Mouse (Mus musculus) limb, embryonic 11.5 days (tissue): ENCODE measurements around the gene Ablim1. TPM values are rescaled to one million over a fixed set of nuclear protein-coding genes. Genes with fewer than 3 reads are reported as not detected.
A peak's percentile ranks its signal among the peaks of the same experiment; 100 is the strongest.

ENCODE experiments used
- ATAC-seq: fragments of 200-750 bp; cut with Nextera tagmentation; 2 replicates; pipeline ENCODE4 v1.8.0; 2017; ENCODE audit warnings: low read depth; ENCODE audit not compliant: insufficient number of reproducible peaks, low FRiP score, low TSS enrichment
- DNase-seq: peaks from one replicate; pipeline ENCODE4 v3.0.0-alpha.2; 2015; ENCODE audit warnings: low spot score
- H3K27ac ChIP-seq: fragments of 300-500 bp; sonication (generic); replicated peaks from 2 replicates; pipeline ENCODE4 v1.5.1; 2014; ENCODE audit warnings: low read depth, mild to moderate bottlenecking, low read length
- H3K27me3 ChIP-seq: fragments of 300-500 bp; sonication (generic); 2 replicates; pipeline ENCODE4 v1.6.1; 2014; ENCODE audit warnings: mild to moderate bottlenecking, low read length, mixed read lengths; ENCODE audit not compliant: control insufficient read depth, insufficient read depth
- H3K36me3 ChIP-seq: fragments of 300-500 bp; sonication (generic); 2 replicates; pipeline ENCODE4 v1.6.1; 2014; ENCODE audit warnings: mild to moderate bottlenecking, low read length, moderate library complexity, mixed read lengths; ENCODE audit not compliant: control insufficient read depth, insufficient read depth
- H3K4me1 ChIP-seq: fragments of 300-500 bp; sonication (generic); 2 replicates; pipeline ENCODE4 v1.6.1; 2014; ENCODE audit warnings: low read length, mixed read lengths; ENCODE audit not compliant: control insufficient read depth, insufficient read depth
- H3K4me2 ChIP-seq: fragments of 300-500 bp; sonication (generic); 2 replicates; pipeline ENCODE4 v1.6.1; 2014; ENCODE audit warnings: low read depth, mild to moderate bottlenecking, moderate library complexity; ENCODE audit not compliant: severe bottlenecking
- H3K4me3 ChIP-seq: fragments of 300-500 bp; sonication (generic); 2 replicates; pipeline ENCODE4 v1.5.1; 2014; ENCODE audit warnings: low read depth, low read length
- H3K9ac ChIP-seq: fragments of 300-500 bp; sonication (generic); 2 replicates; pipeline ENCODE4 v1.6.1; 2014; ENCODE audit warnings: mild to moderate bottlenecking, low read length
- H3K9me3 ChIP-seq: fragments of 300-500 bp; sonication (generic); 2 replicates; pipeline ENCODE4 v1.6.1; 2016; ENCODE audit warnings: low read length; ENCODE audit not compliant: control insufficient read depth
- WGBS: fragments of 180-500 bp; shearing (Covaris S2); extraction: QIAGEN DNeasy Blood & Tissue Kit; methylation state at CpG from one replicate; pipeline ENCODE4 v1.1.7; 2014; 5-methylcytosine and 5-hydroxymethylcytosine counted together
- polyA plus RNA-seq: library from polyadenylated mRNA; unstranded; fragments of >200 nt; fragmentation: Nextera tagmentation; extraction: Ambion mirVana; gene quantifications from 2 replicates; pipeline ENCODE4 v1.2.1, GENCODE M21; 2014

The Ablim1 gene
- polyA plus RNA-seq, 1 experiment from 2014 or later = 16.8 TPM

DNA sequence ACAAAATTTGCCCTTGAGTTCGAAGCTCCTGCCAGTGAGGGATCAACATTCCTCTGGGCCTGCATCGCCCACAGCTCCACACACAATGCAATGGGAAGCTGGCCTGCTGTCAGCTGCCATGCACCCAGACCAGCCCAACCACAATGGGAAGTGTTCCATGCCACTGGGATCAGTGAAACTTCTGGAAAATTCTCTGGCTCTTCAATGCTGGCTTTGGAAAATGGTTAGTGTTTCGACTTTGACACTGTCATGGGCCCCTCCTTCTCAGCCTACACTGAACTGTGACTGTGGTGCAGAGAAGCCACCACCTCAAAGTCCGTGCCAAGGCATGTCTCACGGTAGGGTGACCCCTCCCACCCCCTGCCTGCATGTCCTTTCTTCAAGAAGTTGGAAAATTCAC is 125.3 kb downstream of the Ablim1 start:
- Histone ChIP-seq H3K4me3 (no peak overlapping the region), H3K36me3 (no peaks in the 10 kb centered on the region), H3K9ac (no peak overlapping the region), H3K9me3 (no peaks in the 10 kb centered on the region), H3K4me1 (no peaks in the 10 kb centered on the region), H3K27me3 (no peaks in the 10 kb centered on the region), H3K4me2 (no peak overlapping the region), H3K27ac (no peak overlapping the region)
- WGBS = 77% methylated on average over 5 of the region's 5 CpGs
- ATAC-seq = no peak
- DNase-seq = no peak

DNA sequence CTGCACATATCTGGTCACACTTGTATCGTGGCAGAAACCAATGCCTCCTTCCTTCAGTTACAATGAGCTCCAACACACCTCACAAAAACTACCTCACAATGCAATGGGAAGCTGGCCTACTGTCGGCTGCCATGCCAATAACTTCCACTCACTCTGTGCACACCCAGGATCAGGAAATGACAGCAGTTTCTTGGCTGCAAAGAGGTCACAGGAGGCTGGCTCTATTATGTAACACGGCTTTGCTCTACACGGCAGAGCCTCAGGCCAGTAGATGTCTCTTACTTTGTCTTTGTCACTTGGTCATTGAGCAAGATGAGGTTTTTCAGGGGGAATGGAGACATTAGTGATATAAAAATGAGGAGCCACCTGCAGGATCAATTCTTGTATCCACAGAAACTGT is 126.2 kb downstream of the Ablim1 start:
- ATAC-seq (no peak), DNase-seq (no peak)
- Histone ChIP-seq H3K27ac (no peak overlapping the region), H3K27me3 (no peaks in the 10 kb centered on the region), H3K36me3 (no peaks in the 10 kb centered on the region), H3K9ac (no peak overlapping the region), H3K4me3 (no peak overlapping the region), H3K4me2 (no peak overlapping the region), H3K4me1 (no peaks in the 10 kb centered on the region), H3K9me3 (no peaks in the 10 kb centered on the region)
- 91% methylated on average over 4 of the region's 4 CpGs for WGBS

DNA sequence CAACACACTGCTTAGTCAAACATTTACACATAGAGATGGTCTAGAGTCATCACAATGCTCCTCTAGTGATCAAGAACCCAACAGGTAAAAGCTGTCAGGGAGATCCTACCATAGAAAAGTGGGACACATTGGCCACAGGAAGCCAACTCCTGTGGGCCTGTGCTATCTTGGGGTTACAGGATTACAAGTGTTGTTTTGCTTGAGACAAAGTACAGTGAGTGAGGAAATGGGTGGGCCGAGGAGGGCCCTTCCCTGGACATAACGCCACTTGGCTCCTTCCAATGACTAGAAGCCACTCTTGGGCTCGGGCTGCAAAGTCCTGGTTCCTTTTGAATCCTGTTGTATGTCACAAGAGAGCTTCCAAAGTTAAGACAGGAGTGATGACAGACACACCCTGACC is 129.7 kb downstream of the Ablim1 start:
- no peak for DNase-seq
- Histone ChIP-seq H3K36me3 (no peaks in the 10 kb centered on the region), H3K4me3 (no peak overlapping the region), H3K27ac (no peak overlapping the region), H3K27me3 (no peaks in the 10 kb centered on the region), H3K9ac (no peak overlapping the region), H3K9me3 (no peaks in the 10 kb centered on the region), H3K4me1 (peaks cover 9% of the 10 kb centered on the region), H3K4me2 (no peak overlapping the region)
- 85% methylated on average over 3 of the region's 3 CpGs for WGBS
- ATAC-seq = no peak

DNA sequence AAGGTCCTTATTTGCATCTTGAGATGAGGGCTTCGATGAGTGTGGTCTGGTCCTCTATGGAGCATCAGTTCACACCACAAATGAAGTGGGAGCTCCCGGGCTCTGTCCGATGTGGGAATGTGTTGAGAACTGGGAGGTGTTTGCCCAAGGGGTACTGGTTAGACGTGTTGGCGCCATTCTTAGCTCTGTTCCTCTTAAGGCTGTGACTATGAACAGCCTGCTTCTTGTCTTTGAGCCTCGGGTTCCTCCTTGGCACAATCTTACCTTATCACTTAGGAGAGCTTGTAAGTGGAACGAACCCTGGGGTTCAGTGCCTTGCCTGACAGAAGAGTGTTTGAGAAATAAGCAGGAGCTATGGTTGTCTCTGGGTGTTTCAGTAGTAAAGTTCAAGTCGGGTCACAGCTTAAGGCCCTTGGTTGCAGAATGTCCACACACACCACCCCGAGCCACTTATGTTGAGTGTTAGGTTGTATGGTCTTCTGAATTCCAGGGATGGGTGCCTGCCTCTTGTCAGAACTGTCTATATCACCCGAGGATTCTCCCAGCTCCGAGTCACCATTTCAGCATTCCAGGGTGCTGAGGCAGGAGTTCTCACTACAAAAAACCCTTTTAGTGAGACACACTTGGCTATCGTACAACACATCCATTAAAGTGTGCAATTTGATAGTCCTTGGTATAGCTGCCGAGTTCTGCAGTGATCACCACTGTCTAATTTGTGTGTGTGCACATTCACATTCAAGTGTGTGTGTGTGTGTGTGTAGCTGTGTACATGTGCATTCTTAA is 131.6 kb downstream of the Ablim1 start:
- H3K4me1 ChIP-seq = peaks cover 19% of the 10 kb centered on the region

DNA sequence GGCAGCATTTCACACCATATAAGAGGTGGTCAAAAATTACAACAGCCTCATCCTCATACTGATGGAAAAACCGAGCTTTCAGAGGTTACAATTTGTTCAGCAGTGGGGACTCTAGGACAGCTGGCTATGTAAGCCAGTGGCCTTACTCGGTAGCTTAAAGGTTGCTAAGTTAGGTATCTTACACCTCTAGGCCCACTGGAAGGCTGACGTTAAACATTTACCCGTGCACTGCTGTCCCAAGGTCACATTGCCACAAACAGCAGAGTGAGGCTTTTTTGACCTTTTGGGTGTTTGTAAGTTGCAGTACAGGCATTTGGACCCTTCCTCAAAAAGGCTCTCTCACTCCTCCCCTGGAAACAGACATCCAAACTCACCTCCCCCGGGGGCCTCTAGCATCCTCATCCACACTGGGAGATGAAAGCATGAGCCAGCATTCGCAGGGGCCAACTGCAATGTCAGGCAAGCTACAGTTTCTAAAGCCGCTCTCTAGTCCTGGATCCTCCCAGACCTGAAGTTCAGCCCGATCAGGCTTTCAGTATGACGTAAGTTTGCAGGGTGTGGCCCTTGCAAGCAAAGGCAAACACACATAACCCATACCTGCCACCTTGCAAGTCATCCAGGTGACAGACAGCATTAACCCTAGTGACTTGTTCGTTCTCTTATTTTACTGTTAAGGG is 132.7 kb downstream of the Ablim1 start:
- H3K27me3 ChIP-seq = no peaks in the 10 kb centered on the region
- ATAC-seq = no peak
- no peak for DNase-seq
- H3K36me3 ChIP-seq = no peaks in the 10 kb centered on the region
- H3K27ac ChIP-seq = no peak overlapping the region
- no peak overlapping the region for H3K4me3 ChIP-seq
- H3K9me3 ChIP-seq = no peaks in the 10 kb centered on the region
- peaks cover 19% of the 10 kb centered on the region for H3K4me1 ChIP-seq
- H3K4me2 ChIP-seq = no peak overlapping the region
- 87% methylated on average over 10 of the region's 10 CpGs for WGBS
- H3K9ac ChIP-seq = no peak overlapping the region

More for the DNA sequence above, 131.6 kb downstream of the Ablim1 start:
- no peak overlapping the region for H3K27ac ChIP-seq
- DNase-seq (no peak), ATAC-seq (no peak)
- H3K9ac ChIP-seq = no peak overlapping the region
- no peaks in the 10 kb centered on the region for H3K9me3 ChIP-seq
- H3K27me3 ChIP-seq = no peaks in the 10 kb centered on the region
- H3K4me2 ChIP-seq = no peak overlapping the region
- WGBS = 89% methylated on average over 13 of the region's 13 CpGs
- no peaks in the 10 kb centered on the region for H3K36me3 ChIP-seq
- no peak overlapping the region for H3K4me3 ChIP-seq

DNA sequence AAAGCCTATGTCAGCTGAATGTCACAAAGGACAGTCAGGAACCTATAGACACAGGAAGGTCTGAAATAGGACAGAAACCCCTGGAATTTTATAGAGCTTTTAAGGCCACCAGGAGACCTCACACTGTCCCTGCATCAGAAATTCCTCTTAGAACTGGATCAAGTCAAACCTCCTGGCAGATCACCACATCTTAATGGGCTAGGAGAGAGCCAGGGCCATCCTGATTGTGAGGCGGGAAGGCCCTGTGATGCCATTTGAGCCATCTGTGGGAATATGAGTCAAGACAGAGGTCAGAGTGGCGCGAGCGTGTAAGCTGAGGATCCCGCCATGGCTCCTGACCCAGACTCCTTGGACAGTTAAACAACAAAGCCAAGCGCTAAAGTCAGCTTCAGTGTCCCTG is 133.4 kb downstream of the Ablim1 start:
- Histone ChIP-seq H3K4me1 (peaks cover 19% of the 10 kb centered on the region), H3K27me3 (no peaks in the 10 kb centered on the region), H3K27ac (no peak overlapping the region), H3K9ac (no peak overlapping the region), H3K4me2 (no peak overlapping the region), H3K9me3 (no peaks in the 10 kb centered on the region), H3K4me3 (no peak overlapping the region), H3K36me3 (no peaks in the 10 kb centered on the region)
- WGBS = 81% methylated on average over 6 of the region's 6 CpGs
- no peak for DNase-seq
- ATAC-seq = no peak

DNA sequence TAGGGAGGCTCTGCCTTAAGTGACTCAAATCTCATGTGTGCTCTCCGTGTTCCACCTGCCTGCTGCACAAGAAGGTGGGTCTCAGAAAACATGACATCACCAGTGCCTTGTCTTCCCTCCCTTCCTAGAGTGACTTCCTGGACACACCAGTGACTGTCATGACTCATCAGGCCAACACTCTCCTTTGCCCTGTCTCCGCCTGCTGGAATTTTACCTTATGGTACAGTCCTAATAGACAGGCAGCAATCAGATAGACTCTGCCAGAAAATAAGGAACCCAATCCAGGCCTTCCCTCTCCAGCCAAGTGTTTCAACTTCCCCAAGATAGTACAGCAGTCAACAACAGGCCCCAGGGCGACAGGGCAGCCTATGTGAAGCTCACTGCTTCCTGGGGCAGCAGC is 133.8 kb downstream of the Ablim1 start:
- 69% methylated on average over 3 of the region's 3 CpGs for WGBS
- no peak overlapping the region for H3K9ac ChIP-seq
- H3K27ac ChIP-seq = no peak overlapping the region
- H3K9me3 ChIP-seq = no peaks in the 10 kb centered on the region
- H3K4me2 ChIP-seq = no peak overlapping the region
- ATAC-seq = no peak
- DNase-seq = no peak
- no peak overlapping the region for H3K4me3 ChIP-seq
- H3K36me3 ChIP-seq = no peaks in the 10 kb centered on the region
- peaks cover 19% of the 10 kb centered on the region for H3K4me1 ChIP-seq
- no peaks in the 10 kb centered on the region for H3K27me3 ChIP-seq

DNA sequence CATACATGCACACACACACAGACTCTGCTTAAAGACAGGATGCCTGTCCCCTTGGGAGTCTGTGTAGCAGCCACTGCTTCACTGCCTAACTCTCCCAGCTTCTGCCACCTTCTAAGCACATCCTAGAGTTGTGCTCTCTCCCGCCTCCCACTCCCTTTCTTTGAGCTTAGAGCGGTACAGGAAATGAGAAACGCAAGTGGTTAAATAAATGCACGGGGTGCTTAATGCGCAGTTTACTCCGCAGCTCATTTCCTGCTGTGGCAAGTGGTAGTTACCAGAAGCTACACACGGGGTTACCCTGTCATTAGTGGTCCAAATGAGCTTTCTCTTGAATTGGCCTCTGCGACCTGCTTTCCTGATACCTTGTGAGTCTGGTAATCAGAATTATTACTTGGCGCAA is 134.4 kb downstream of the Ablim1 start:
- ATAC-seq (peak; percentile 51; the same call in 1 of the 2 replicates), DNase-seq (peak; percentile 50)
- Histone ChIP-seq H3K27me3 (no peaks in the 10 kb centered on the region), H3K4me1 (peaks cover 19% of the 10 kb centered on the region), H3K27ac (0 out of 2 replicates have a peak overlapping the region, but pooled peaks have one; percentile 18), H3K9me3 (no peaks in the 10 kb centered on the region), H3K9ac (no peak overlapping the region), H3K4me2 (no peak overlapping the region), H3K36me3 (no peaks in the 10 kb centered on the region), H3K4me3 (no peak overlapping the region)
- WGBS = 13% methylated on average over 9 of the region's 9 CpGs
